Mouse (Mus musculus): Measurements from ENCODE around the gene Thtpa. TPM values are rescaled to one million over a fixed set of nuclear protein-coding genes. Genes with fewer than 3 reads are reported as not detected.

The Thtpa gene
- total and polyA plus RNA-seq, 3 experiments = 9.0 to 13.2 TPM; not detected in 1

DNA sequence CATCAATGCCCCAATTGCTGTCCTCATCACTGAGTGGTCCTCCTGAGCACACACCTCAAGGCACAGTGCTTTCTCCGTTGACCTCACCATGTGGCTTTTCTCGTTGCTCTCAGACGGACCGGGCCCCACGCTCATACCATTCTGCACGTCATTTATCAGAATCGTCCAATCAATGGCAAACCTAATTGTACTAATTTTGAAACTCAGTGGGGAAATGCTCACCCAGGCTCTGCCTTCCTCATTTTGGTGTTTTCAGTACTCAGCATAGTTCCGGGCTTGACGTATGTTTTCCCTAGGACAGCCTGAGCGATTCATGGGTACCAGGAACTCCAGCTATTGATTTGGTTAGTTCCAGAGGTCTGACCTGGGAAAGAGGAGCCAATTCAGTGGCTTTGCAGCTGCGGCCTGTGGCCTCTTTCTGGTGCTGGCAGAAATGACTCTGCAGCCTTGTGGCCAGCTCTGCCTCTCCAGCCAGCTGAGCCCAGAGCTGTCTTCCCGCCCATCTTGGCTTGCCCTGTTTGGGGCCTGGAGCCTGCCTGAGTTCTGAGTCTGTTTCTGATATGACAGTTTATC is 52.3 kb downstream of the Thtpa start:
- no peaks in the 10 kb centered on the region for H3K79me2 ChIP-seq (ENCODE audit: control insufficient read depth, insufficient read depth, low read length, poor library complexity)
- no peaks in the 10 kb centered on the region; a peak in 1 of 4 replicates for H3K4me1 ChIP-seq (ENCODE audit: control insufficient read depth in 1 of 2, insufficient read depth in 2 of 2, low read length in 2 of 2)
- DNase-seq (ENCODE audit: low read depth, low spot score) = no peak
- no peaks in the 10 kb centered on the region for H3K9me3 ChIP-seq (replicated peaks; ENCODE audit: insufficient read depth, low read length)
- no peaks in the 10 kb centered on the region for H3K36me3 ChIP-seq (ENCODE audit: control insufficient read depth in 1 of 2, insufficient read depth in 2 of 2, low read length in 2 of 2)
- no peak overlapping the region for H3K9ac ChIP-seq (ENCODE audit: control insufficient read depth, low read depth, low read length, poor library complexity, severe bottlenecking)
- peaks cover 2 to 3% of the 10 kb centered on the region in 2 experiments for H3K27me3 ChIP-seq (ENCODE audit: control insufficient read depth in 1 of 2, insufficient read depth in 2 of 2, low read length in 2 of 2)
- no peak overlapping the region for H3K27ac ChIP-seq (ENCODE audit: control insufficient read depth, low read depth, low read length)
- no peak overlapping the region for H3K4me3 ChIP-seq (ENCODE audit: control insufficient read depth in 1 of 2, insufficient read depth in 1 of 2, low read depth in 2 of 2, low read length in 2 of 2)
- no peak for TF ChIP-seq CTCF (IDR thresholded peaks at IDR 0.05 in 2 of 3, conservative IDR thresholded peaks at IDR 0.05 in 1 of 3; ENCODE audit: control insufficient read depth in 1 of 3, insufficient read depth in 1 of 3, low read depth in 2 of 3, low read length in 3 of 3, poor library complexity in 1 of 3, severe bottlenecking in 1 of 3)
- no peak for TF ChIP-seq MYB (IDR thresholded peaks at IDR 0.05; ENCODE audit: low read depth, low read length)
- no peak for TF ChIP-seq EP300 (IDR thresholded peaks at IDR 0.05; ENCODE audit: low read depth in 1 of 2, low read length in 2 of 2)
- TF ChIP-seq MAZ (IDR thresholded peaks at IDR 0.05; ENCODE audit: low read depth, low read length) = no peak
- no peak for TF ChIP-seq TBP (IDR thresholded peaks at IDR 0.05; ENCODE audit: low read depth, low read length)
- TF ChIP-seq NRF1 (IDR thresholded peaks at IDR 0.05; ENCODE audit: insufficient read depth, low read depth, low read length, poor library complexity, severe bottlenecking) = no peak
- TF ChIP-seq HCFC1 (IDR thresholded peaks at IDR 0.05; ENCODE audit: low read depth, low read length) = no peak
- no peak for TF ChIP-seq POLR2AphosphoS5 (IDR thresholded peaks at IDR 0.05; ENCODE audit: borderline replicate concordance, low read depth, low read length)
- no peak for TF ChIP-seq ELF1 (IDR thresholded peaks at IDR 0.05; ENCODE audit: low read depth, low read length)
- no peak for TF ChIP-seq MAFK (IDR thresholded peaks at IDR 0.05; ENCODE audit: borderline replicate concordance, low read depth, low read length)
- no peak for TF ChIP-seq USF1 (IDR thresholded peaks at IDR 0.05; ENCODE audit: low read depth, low read length)
- TF ChIP-seq MYC (IDR thresholded peaks at IDR 0.05; ENCODE audit: low read depth, low read length) = no peak
- TF ChIP-seq ETS1 (IDR thresholded peaks at IDR 0.05; ENCODE audit: low read depth, low read length) = no peak
- TF ChIP-seq ZMIZ1 (IDR thresholded peaks at IDR 0.05; ENCODE audit: low read depth, low read length) = no peak
- no peak for TF ChIP-seq JUND (IDR thresholded peaks at IDR 0.05; ENCODE audit: low read depth, low read length)
- TF ChIP-seq SIN3A (IDR thresholded peaks at IDR 0.05; ENCODE audit: low read length) = no peak

GRCm38 (mm10) chr14:55148363-55148915 is 53.9 kb downstream of the Thtpa start:
- TF ChIP-seq CTCF (IDR thresholded peaks at IDR 0.05 in 2 of 3, conservative IDR thresholded peaks at IDR 0.05 in 1 of 3; ENCODE audit: control insufficient read depth in 1 of 3, insufficient read depth in 1 of 3, low read depth in 2 of 3, low read length in 3 of 3, poor library complexity in 1 of 3, severe bottlenecking in 1 of 3) (peak; percentile 72 to 91 (median 83)), ZC3H11A (IDR thresholded peaks at IDR 0.05; ENCODE audit: low read depth, low read length) (peak; percentile 49; the same call in 1 of the 2 replicates), RCOR1 (IDR thresholded peaks at IDR 0.05; ENCODE audit: low read depth, low read length) (no peak), SMC3 (IDR thresholded peaks at IDR 0.05; ENCODE audit: low read depth, low read length) (peak; percentile 71), CHD2 (IDR thresholded peaks at IDR 0.05; ENCODE audit: low read length) (no peak), CHD1 (IDR thresholded peaks at IDR 0.05; ENCODE audit: low read depth, low read length) (no peak), RAD21 (IDR thresholded peaks at IDR 0.05; ENCODE audit: low read depth, low read length) (peak; percentile 74), GABPA (IDR thresholded peaks at IDR 0.05; ENCODE audit: low read depth, low read length) (no peak), MEF2A (IDR thresholded peaks at IDR 0.05; ENCODE audit: extremely low read depth, insufficient replicate concordance, low read depth, low read length, poor library complexity, severe bottlenecking) (no peak)
- Histone ChIP-seq H3K9me3 (replicated peaks; ENCODE audit: insufficient read depth, low read length) (no peaks in the 10 kb centered on the region), H3K27me3 (ENCODE audit: control insufficient read depth in 1 of 2, insufficient read depth in 2 of 2, low read length in 2 of 2) (peaks cover 2 to 3% of the 10 kb centered on the region in 2 experiments), H3K36me3 (ENCODE audit: control insufficient read depth in 1 of 2, insufficient read depth in 2 of 2, low read length in 2 of 2) (no peaks in the 10 kb centered on the region), H3K27ac (ENCODE audit: control insufficient read depth, low read depth, low read length) (no peak overlapping the region), H3K4me1 (ENCODE audit: control insufficient read depth in 1 of 2, insufficient read depth in 2 of 2, low read length in 2 of 2) (no peaks in the 10 kb centered on the region; a peak in 1 of 4 replicates), H3K4me3 (ENCODE audit: control insufficient read depth in 1 of 2, insufficient read depth in 1 of 2, low read depth in 2 of 2, low read length in 2 of 2) (no peak overlapping the region), H3K79me2 (ENCODE audit: control insufficient read depth, insufficient read depth, low read length, poor library complexity) (no peaks in the 10 kb centered on the region), H3K9ac (ENCODE audit: control insufficient read depth, low read depth, low read length, poor library complexity, severe bottlenecking) (no peak overlapping the region)
- peak; percentile 55 for DNase-seq (ENCODE audit: low read depth, low spot score)

All from MEL (cell line).